Mouse (Mus musculus): Measurements from ENCODE around the gene Rgs18.

DNA sequence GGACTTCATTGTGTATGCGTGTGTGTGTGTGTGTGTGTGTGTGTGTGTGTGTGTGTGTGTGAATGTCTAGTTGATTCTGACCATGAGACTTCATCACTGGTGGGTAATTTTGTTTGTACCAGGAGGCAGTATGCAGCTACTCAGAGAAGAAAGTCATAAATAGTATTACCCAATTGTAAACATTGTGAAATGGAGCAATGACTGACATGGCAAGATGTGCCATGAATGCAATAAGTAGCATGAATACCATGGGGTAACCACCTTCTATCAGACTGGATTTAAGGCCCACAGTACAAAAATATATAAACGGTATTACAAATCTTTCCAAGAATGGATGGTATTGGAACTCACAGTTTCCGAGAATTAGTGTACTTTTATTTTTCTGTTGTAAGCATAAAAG, 14.4 kb downstream of the Rgs18 start:
- no peak for TF ChIP-seq POLR2A (IDR thresholded peaks at IDR 0.05; ENCODE audit: borderline replicate concordance, extremely low read depth, insufficient read depth, insufficient read length, poor library complexity, severe bottlenecking)
- TF ChIP-seq CTCF (IDR thresholded peaks at IDR 0.05; ENCODE audit: borderline replicate concordance, extremely low read depth, insufficient read depth, insufficient read length) = no peak
